Mouse (Mus musculus) layer of hippocampus, postnatal 10 days (tissue): Measurements from ENCODE around the gene Fkbp11. TPM values are rescaled to one million over a fixed set of nuclear protein-coding genes. Genes with fewer than 3 reads are reported as not detected.
"Not testable (repeated sequence)": the region's sequence is repeated elsewhere in the genome, so short reads cannot be mapped to it uniquely, and the experiment has no call there.

Experiments
- DNase-seq, 2 experiments: peaks; one replicate each; pipeline ENCODE4 v3.0.0; 2021; ENCODE audit warnings: low spot score in 2 of 2
- long read RNA-seq: library from polyadenylated mRNA; stranded (forward); transcript quantifications from one replicate; pipeline ENCODE4 v2.0.0, GENCODE M21; 2023
- total RNA-seq, 2 experiments: library from RNA; stranded (reverse); gene quantifications; 2 replicates each; pipeline ENCODE4 v1.2.3; 2021

Fkbp11 gene
- 1 to 10 TPM; 2.2 to 2.6 TPM for total RNA-seq
- long read RNA-seq, partial matches to known transcripts: 1 of 2 reads
- long read RNA-seq, other reads (novel, unspliced or antisense): 0 of 2 reads

DNA sequence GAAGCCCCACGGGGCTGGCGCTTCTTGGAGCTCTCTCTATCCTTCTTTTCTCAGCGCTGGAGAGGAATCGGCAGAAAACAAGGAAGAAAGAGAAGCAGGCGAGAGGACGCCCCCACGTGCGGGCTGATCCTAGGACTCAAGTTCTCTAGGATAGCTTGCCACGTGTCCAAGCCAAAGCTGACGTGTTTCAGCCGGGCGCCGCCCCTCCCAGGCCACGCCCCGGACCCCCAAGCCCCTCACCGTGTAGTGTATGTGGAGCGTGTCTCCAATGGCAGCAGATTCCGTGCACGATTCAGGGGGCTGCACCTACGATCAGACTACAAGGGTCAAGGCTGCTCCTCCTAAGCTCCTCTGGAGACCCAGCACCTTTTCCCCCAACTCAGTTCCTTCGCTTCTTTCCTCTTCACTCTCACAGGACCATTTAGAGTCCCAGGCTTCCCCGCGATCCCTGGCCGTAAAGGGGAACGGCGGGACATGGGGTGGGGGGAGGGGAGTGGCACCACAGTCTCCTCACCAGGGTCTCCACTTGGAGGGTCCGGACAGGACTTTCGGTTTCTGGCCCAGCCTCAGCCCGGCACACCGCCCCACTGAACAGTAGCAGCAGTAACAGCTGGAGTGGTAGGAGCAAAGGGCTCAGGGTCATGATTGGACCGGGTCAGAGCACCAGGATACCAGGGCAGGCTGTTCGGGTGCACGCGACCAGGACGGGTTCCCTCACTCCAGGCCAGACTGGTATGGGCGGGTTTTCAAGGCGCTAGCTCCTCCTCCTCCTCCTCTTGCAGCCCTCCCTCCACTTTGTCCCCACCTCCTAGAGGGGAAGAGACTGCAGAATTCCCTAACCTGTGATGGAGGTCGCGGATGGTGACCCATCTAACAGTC lies at the start of gene Fkbp11:
Gene Fkbp11 (minus strand): TSS at position 756 of the 879 bp plus-strand sequence.
- DNase-seq: peak; percentile 38 to 44

DNA sequence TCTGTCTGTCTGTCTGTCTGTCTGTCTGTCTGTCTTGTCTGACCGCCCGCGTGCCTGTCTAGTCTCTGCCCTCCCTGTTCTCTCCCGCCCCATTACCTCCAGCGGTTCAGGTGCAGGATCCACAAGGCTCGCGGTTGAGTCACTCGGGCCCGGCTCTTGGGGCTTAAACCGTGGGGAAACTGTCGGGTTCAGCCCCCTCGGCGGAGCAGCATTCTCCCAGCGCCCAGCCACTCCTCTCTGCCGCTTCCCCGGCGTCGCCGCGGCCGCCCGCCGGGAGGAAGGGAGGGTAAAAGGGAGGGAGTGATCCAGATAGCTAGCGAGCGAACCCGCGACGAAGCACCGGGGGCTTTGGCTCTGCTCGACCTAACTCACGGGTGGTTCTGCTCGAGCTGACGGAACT lies 49.8 kb upstream of the Fkbp11 start, which contains the start of gene Wnt10b:
Gene Wnt10b (minus strand): TSS at position 389 of the 400 bp plus-strand sequence.
- DNase-seq: no peak

DNA sequence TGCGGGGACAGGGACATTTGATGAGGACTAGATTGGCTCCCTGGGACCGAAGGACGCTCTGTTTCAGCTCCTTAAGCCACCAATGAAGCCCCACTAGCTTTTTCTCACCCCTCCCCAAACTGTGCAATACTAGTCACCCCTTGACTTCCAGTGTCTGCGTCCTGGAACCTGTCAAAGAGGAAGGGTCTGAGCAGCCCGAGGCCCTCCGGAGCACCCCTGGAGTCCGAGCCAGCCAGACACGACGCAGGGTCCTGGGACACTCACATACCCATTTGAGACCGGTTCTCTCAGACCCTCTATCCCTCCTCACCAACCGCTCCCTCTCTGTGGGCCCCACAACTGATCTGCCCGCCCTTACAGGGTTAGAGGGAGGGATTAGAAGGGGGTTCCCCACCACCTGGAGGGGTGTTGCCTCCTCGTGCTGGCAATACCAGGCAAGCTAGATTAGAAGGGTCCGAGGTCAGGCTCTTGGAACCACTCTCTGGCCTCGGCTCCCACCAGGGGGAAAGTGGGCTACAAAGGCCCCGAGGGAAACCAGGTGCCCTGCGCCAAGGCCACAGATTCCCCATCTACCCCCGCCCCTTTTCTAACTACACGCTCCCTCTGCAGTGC lies 49.1 kb upstream of the Fkbp11 start:
- DNase-seq: no peak

DNA sequence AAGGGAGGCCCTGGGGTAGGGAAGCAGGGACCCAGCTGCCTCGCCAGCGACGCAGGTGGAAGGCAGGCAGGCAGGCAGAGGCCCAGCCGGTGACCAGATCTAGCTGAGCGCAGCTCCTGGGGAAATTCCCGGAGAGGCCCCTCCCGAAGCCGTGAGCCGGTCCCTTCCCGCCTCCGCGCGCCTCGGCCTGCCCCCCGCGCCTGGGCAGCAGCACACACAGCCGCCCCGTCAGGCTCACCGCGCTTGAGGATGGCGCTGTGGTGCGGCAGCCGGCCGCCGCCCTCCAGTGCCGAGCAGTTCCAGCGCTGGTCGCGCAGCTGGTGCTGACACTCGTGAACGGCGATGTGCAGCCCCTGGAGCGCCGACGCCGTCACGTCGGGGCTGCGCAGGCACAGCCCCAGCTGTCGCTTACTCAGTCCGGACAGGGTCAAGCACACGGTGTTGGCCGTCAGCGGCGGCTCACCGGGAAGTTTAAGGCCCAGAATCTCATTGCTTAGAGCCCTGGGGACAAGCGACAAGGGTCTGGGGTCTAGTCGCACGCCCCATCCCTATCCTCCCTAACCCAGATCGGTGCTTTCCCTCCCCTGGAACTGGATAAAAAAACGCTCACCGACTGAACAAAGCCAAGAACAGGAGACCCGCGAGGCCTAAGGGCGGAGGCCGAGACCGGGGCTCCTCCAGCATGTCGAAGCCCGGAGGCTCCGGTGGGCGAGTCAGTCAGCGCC lies 48.4 kb upstream of the Fkbp11 start:
- DNase-seq: no peak

DNA sequence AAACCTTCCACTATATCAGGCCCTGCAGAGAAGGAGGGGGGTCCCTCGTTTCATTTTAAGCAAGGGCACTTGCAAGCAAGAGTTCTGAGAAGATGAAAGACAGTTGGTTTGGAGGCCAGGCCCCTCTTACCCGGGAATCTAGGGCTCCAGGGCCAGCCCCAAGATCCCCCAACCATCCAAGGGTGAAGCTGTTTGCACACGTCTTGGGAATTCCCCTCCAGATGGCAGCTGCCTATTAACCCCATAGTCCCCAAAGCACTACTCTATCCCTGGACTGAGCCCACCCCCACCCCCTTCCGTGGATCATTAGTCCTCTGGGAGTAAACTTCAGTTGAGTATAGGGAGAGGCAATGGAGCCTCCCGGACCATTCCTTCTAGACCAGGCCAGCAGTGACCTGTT lies 47.5 kb upstream of the Fkbp11 start:
- DNase-seq: no peak

DNA sequence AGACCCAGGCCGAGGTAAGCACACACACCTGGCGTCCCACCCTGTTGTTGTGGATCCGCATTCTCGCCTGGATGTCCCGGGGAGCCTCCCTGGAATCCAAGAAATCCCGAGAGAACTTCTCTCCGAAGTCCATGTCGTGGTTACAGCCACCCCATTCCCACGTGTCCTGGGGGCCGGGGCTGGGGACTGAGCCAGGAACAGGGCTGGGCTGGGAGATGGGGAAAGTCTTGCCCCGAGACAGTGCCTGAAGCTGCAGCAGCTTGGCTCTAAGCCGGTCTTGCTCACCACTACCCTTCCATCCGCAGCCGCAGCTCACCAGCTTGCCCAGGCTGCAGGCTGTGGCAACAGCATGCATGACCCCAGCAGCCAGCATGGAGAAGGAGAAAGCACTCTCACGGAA lies 46.1 kb upstream of the Fkbp11 start:
- no peak for DNase-seq

DNA sequence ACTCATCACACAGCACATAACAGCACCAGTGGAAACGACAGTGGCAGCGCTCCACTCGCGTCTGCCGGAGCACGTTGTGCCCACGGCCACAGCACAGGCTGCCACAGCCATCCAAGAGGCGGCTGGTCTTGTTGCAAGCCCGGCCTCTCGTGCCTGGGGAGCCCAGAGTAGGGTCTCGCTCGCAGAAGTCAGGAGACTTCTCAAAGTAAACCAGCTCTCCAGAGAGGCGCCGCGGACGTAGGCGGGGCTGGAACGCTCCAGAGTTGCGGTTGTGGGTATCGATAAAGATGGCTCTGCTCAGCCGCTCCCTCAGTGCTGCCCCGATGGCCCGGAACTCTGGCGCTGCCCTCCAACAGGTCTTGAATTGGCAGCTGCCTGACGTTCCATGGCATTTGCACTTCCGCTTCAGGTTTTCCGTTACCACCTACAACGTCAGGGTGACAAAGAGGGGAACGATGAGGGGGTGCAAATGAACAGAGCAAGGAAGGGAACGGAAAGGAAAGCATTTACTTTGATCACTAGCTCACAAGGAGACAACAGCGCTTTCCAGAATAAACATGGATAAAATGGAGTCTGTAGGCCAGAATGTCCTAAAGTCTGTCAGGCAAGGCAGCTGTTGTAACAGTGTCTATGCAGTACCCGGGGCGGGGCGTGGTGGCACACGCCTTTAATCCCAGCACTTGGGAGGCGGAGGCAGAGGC lies 44.7 kb upstream of the Fkbp11 start:
- no peak for DNase-seq

DNA sequence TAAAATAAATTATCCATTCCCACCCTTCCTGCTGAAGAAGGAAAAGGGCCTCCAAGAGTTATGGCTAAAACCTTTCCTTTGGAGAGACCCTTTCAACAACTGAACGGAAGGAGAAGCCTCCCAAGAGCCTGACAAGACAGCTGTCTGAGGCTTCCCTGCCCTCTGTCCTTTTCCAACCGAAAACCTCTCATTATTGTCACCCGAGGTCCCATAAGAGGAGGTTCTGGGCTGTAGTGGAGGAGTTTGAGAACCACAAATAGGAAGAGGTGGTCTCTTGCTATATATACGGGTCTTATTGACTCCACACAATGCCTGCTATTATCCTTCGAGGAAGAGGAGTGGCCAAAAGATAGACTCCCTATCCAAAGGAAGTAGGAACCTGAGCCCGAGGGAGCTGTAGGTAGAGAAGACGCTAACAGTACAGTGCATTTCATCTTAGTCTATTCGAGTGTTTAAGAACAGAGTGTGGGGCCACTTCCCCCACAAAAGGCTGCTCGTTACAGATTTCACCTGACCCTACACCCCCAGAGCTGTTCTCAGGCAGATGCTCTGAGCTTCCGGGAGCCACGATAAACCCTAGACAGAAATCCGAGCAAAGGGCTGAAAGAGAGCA lies 43.9 kb upstream of the Fkbp11 start:
- no peak for DNase-seq

DNA sequence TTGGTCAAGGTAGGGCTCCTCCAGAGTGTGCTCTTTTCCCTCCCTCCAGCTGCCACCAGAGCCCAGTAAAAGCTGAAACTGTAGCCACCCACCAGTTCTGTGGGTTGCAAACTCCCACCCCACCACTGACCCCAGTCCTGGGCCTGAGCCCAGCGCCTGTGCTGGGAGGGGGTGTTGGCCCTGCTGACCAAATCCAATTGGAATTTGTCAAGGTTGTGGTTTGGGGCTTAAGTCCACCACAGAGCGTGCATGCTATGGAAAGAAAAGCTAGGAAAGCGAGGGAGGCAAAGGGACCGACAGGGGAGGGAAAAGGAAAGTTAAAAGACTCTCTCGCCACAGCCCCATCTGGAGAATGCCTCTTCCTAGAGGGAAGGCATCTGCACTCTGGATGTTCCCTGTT lies 40.3 kb upstream of the Fkbp11 start:
- no peak for DNase-seq

DNA sequence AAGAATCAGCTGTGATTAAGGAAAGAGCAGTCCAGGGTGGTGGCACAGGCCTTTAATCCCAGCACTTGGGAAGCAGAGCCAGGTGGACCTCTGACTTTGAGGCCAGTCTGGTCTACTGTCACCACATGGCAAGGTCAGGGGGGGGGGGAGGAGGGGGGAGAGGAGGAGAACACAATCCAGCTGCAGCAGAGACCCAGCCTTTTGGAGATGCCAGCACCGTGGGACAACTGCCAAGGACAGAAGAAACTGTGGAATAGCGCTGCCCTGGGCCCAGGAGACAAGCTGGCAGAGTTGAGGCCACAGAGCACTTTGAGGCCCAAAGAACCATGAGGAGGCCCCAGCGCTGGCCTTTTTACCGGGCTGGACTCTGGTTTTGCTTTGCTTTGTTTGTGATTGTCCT lies 37.9 kb upstream of the Fkbp11 start:
- no peak for DNase-seq

DNA sequence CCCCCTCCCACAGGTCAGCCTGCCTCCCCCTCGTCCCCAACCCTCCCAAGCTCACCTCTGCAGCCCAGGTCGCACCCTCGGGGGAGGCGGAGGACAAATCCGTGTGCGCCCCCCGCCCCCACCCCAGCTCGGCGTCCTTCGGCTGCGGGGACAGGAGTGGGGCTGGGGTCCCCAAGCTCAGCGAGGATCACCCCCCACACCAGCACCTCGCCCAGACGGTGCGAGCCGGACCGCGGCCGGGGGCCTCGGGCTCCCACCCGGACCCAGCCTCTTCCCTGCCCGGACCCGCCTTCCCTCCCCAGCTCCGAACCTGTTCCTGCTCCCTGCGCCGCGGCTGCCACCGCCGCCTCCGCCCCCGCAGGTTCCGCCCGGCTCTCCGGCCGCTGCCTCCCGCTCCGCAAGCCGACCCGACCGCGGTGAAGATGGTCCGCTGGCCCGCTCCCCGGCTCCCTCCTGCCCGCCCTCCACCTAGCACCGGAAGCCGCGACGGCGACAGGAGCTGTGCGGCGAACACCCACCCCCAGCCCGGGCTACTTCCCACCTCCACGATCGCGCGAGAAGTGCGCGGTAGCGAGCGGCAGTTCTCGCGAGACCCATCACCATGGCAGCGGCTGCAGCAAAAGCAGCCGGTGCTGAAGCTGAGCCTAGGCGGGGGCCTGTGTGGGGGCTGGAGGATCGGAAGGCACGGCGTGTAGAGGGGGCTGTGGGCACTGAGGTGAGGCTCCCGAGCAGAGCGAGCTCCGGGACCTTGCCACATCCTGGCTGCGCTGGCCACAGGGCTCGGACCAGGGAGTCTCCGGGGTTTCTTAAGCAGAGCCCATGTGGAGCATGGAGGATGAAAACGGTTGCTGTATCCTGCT lies 34.9 kb upstream of the Fkbp11 start, which contains the start of gene Arf3:
Gene Arf3 (minus strand): TSS at position 545 of the 860 bp plus-strand sequence.
- peak; percentile 96 to 98 for DNase-seq

DNA sequence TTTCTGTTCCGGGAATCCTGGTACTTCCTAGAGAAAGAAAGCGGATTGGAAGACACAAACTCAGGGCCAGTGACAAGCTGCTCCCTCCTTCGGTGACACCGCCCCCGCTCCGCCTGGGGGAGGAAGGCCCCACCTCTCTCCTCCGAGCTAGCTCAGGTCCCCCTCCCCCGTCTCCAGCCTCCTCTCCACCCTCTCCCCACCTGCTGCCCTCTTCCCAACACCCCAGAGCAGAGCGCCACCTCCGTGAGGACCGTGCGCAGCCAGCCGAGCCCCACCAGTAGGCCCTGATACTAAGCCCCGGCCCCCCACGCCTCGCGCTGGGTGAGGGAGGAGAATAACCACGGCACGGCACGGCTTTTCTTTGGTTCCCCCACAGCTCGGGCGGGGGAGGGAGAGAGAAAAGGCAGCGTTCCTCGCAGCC lies 34.2 kb upstream of the Fkbp11 start:
- peak; percentile 71 to 78 for DNase-seq

DNA sequence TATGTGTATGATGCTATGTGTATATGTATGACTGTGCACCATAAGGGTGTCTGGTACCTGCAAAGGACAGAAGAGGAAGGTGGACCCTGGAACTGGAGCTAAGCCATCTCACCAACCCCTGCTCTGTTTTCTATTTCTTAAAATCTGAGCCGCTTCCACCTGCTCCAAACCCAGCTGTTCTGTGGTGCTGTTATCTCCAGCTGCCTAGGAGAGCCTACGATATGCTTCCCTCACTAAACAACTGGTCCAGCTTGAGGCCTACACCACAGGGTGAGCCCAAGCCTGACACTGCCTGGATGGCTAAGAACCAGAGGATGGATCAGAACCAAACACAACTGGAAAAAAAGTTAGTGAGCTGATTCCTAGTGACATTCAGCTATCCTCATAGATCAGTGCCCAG lies 26.1 kb upstream of the Fkbp11 start:
- no peak for DNase-seq

DNA sequence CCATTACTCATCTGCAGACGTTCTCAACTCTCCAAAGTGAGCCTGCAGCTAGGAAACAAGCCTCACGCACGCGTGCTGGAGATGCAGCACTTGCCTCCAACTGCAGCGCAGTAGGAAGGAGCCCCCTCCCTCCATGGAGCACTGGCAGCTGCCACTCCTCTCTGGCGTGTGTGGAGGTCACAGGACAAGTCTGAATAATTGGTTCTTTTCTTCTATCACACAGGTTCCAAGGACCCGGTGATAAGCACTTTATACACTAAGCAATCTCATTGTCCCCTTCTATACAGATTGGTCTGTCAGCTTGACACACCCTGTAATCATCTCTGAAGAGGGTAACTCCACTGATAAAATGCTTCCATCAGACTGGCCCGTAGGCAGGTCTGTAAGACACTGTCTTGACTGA lies 25.0 kb upstream of the Fkbp11 start:
- DNase-seq: no peak

DNA sequence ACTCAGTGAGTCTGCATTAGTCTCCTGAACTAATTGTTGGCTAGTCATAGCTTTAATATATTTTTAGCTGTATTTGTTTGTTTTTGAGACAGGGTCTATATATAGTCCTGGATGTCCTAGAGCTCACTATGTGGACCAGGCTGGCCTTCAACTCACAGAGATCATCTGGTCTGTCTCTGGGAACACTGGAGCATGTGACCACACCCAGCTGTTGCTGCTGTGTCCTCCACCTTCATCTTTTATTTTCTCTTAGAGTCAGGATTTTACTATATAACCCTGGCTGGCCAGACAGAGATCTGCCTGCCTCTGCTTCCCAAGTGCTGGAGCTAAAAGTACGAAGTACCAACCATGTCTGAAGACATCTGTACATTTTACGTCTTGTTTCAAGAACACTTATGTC lies 21.1 kb upstream of the Fkbp11 start:
- no peak for DNase-seq

DNA sequence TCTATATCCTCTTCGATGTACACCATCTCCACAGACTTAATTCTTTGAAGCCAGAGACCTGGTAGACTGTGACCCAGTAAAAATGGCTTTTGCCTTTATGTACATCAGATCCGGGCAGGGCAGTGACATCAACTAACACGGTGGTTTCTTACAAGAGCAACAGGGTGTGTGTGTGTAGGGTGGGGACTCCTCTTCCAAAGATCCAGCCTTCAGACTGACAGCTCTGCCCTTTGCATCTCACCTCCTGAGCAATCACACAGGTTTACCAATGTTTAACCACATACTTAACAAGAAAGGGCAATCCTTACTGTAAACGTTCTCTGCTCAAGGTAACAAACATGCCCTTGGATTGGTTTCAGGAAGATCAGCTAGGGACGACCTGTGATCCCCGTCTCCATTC lies 19.3 kb upstream of the Fkbp11 start:
- DNase-seq: no peak

DNA sequence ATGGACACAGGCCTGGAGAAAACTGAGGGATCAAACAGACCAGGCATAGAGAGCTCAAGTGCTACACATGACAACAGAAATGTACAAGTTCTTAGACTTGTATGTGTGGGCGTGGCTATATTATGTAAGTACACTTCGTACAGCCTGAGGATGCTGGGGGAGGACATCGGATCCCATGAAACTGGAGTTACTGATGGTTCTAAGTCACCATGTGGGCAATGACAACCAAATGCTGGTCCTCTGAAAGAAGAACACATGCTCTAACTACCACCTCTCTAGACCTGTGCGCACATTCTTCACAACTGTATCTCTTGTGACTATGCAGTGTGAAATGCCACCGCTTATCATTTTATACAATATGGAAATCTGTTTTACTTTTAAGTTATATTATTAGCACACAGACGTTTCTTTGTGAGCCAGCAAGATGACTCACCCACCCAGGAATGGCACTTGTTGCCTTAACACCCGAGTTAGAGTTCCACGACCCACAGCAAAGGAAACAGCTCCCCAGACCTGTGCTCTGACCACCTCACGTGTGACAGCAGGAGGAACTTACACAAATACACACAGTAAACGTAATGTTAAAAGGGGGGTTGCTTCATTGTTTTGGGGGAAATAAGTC lies 18.5 kb upstream of the Fkbp11 start:
- no peak for DNase-seq

DNA sequence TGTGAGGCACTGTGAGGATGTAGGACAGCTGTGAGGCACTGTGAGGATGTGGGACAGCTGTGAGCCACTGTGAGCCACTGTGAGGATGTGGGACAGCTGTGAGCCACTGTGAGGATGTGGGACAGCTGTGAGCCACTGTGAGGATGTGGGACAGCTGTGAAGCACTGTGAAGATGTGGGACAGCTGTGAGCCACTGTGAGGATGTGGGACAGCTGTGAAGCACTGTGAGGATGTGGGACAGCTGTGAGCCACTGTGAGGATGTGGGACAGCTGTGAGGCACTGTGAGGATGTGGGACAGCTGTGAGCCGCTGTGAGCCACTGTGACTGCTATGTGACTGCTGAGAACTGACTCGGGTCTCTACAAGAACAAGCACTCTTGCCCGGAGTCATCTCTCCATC lies 15.9 kb upstream of the Fkbp11 start:
- not testable (repeated sequence) for DNase-seq

DNA sequence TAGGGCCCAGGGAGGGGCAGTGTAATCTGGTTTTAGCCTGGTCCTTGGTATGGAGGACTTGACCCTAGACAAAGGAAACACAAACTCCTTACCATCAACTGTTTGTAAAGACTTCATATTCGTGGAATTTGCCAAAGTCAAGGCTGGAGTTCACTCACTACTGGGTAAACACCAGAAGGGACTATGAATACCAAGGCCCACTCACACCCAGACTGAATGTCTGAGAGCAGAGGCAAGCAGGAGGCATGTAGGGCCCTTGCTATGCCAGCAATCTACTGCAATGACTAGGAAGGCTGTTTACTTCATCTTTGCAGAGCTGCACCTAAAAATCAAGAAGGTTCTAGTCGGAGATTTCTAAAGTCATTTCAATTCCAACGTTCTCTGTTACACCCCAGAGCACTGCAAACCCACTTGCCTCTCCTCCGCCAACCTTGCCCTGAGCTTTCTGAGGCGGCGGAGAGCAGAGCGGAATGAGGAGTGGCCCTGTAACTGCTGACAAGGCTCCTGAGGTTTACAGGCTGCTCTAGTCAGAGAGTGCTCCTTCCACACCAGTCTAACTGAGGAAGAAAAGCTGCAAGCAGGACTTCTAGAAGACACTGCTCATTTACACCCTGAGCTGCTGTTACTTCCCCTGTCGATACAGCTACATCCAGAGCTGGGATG lies 14.9 kb upstream of the Fkbp11 start:
- no peak for DNase-seq
